Mouse (Mus musculus) embryonic stem cell, embryonic (primary cell): ENCODE data around the gene Lrrc73.

Source experiments
- CTCF ChIA-PET, 4 experiments: fragments of 300-600 bp in 2 of 4; fragments of 350-600 bp in 2 of 4; sonication (Branson Sonifier 250); formaldehyde crosslinking; loops; one replicate each; lab custom pipeline; 2022; ENCODE audit warnings: inconsistent platforms in 2 of 4; lab: Charles Lee
- POLR2A ChIA-PET, 4 experiments: fragments of 300-600 bp in 2 of 4; fragments of 350-600 bp in 2 of 4; sonication (Branson Sonifier 250); formaldehyde crosslinking; loops; one replicate each; lab custom pipeline; 2022; ENCODE audit warnings: antibody characterized with exemption in 4 of 4, inconsistent platforms in 1 of 4; lab: Charles Lee

Lrrc73 gene

GRCm38 (mm10) chr17:46248189-46248522 lies 5.2 kb upstream of the Lrrc73 start:
- ChIA-PET CTCF (interaction anchor here in 2 of 4 experiments (0.5 to 1.3 kb wide), 2 partner anchors 80 to 430 kb away, joined by 3 to 7 read pairs; partner anchors contain the start of genes Abcc10 (in 1 of the 2) and Mea1 (in 1 of the 2)), POLR2A (interaction anchor here in 3 of 4 experiments (0.9 to 18.8 kb wide), 17 partner anchors 8 to 190 kb away, joined by 3 to 262 read pairs (median 4); partner anchors contain the start of genes Polh (in 3 of the 3), Xpo5 (in 3 of the 3), Mad2l1bp (in 1 of the 3) and Slc22a7 (in 1 of the 3))

GRCm38 (mm10) chr17:46251174-46251573 lies 2.2 kb upstream of the Lrrc73 start:
- CTCF ChIA-PET = interaction anchor here (0.5 to 2.2 kb wide), 5 partner anchors 10 to 703 kb away, joined by 3 to 14 read pairs (median 3); no protein-coding TSS in a partner anchor

GRCm38 (mm10) chr17:46252571-46253451 lies 520 bp upstream of the Lrrc73 start:
- ChIA-PET POLR2A (interaction anchor here (0.5 to 18.8 kb wide), 39 partner anchors 8 to 522 kb away, joined by 3 to 262 read pairs (median 4); partner anchors contain the start of genes Abcc10 (in 1 of the 4), Crip3 (in 1 of the 4), Klhdc3 (in 1 of the 4) and Mad2l1bp (in 1 of the 4)), CTCF (interaction anchor here (0.6 to 2.8 kb wide), 42 partner anchors 8 to 662 kb away, joined by 3 to 30 read pairs (median 4); partner anchors contain the start of genes Abcc10 (in 1 of the 4), Crip3 (in 1 of the 4), Mad2l1bp (in 1 of the 4) and Polh (in 1 of the 4))

More at GRCm38 (mm10) chr17:46251174-46251573, 2.2 kb upstream of the Lrrc73 start:
- POLR2A ChIA-PET = interaction anchor here in 3 of 4 experiments (0.9 to 18.8 kb wide), 12 partner anchors 9 to 81 kb away, joined by 3 to 262 read pairs (median 6); partner anchors contain the start of genes Abcc10 (in 1 of the 3), Polh (in 1 of the 3), Tjap1 (in 1 of the 3) and Xpo5 (in 1 of the 3)

GRCm38 (mm10) chr17:46254106-46254505 lies 775 bp downstream of the Lrrc73 start:
- ChIA-PET POLR2A (interaction anchor here in 3 of 4 experiments (0.6 to 18.8 kb wide), 22 partner anchors 9 to 604 kb away, joined by 3 to 262 read pairs (median 4); partner anchors contain the start of genes Abcc10 (in 1 of the 3), Mad2l1bp (in 1 of the 3), Polh (in 1 of the 3) and Tjap1 (in 1 of the 3)), CTCF (interaction anchor here in 2 of 4 experiments (0.8 to 2.8 kb wide), 4 partner anchors 12 to 93 kb away, joined by 3 to 30 read pairs (median 4); partner anchors contain the start of gene Gtpbp2 (in 1 of the 2))

GRCm38 (mm10) chr17:46255147-46255546 lies 1.8 kb downstream of the Lrrc73 start:
- CTCF ChIA-PET = interaction anchor here in 2 of 4 experiments (0.6 to 1.6 kb wide), 3 partner anchors 10 to 276 kb away, joined by 3 to 6 read pairs (median 5); no protein-coding TSS in a partner anchor
- POLR2A ChIA-PET = interaction anchor here (0.7 to 17.7 kb wide), 6 partner anchors 10 to 16 kb away, joined by 5 to 262 read pairs (median 40); partner anchors contain the start of genes Lrrc73 (in 1 of the 4), Polr1c (in 1 of the 4) and Yipf3 (in 1 of the 4)

- ChIA-PET CTCF (interaction anchor here in 2 of 4 experiments (0.6 to 1.8 kb wide), 6 partner anchors 9 to 595 kb away, joined by 3 to 6 read pairs (median 4); no protein-coding TSS in a partner anchor), POLR2A (interaction anchor here (0.6 to 17.7 kb wide), 20 partner anchors 8 to 513 kb away, joined by 3 to 262 read pairs (median 3); partner anchors contain the start of genes Mad2l1bp (in 2 of the 4), Polr1c (in 2 of the 4), Tjap1 (in 2 of the 4) and Yipf3 (in 2 of the 4))
These were observed 5.1 kb downstream of the Lrrc73 start for GRCm38 (mm10) chr17:46258279-46259053.

GRCm38 (mm10) chr17:46259675-46260074 lies 6.3 kb downstream of the Lrrc73 start:
- ChIA-PET POLR2A (interaction anchor here in 3 of 4 experiments (0.5 to 17.7 kb wide), 19 partner anchors 9 to 905 kb away, joined by 3 to 262 read pairs (median 4); partner anchors contain the start of genes Polr1c (in 2 of the 3), Tjap1 (in 2 of the 3), Yipf3 (in 2 of the 3) and Dlk2 (in 1 of the 3)), CTCF (interaction anchor here in 1 of 4 experiments (0.5 to 1.5 kb wide), 5 partner anchors 11 to 133 kb away, joined by 3 to 6 read pairs (median 4); no protein-coding TSS in a partner anchor)

- CTCF ChIA-PET = interaction anchor here in 3 of 4 experiments (0.5 to 2.5 kb wide), 3 partner anchors 10 to 526 kb away, joined by 4 to 14 read pairs (median 6); no protein-coding TSS in a partner anchor
- POLR2A ChIA-PET = interaction anchor here (0.5 to 17.7 kb wide), 13 partner anchors 8 to 1328 kb away, joined by 3 to 262 read pairs (median 4); partner anchors contain the start of genes Abcc10 (in 2 of the 4), Lrrc73 (in 1 of the 4), Polr1c (in 1 of the 4) and Tjap1 (in 1 of the 4)
These were observed 8.9 kb downstream of the Lrrc73 start for GRCm38 (mm10) chr17:46262201-46262694.

GRCm38 (mm10) chr17:46265502-46265901 lies 12.2 kb downstream of the Lrrc73 start:
- POLR2A ChIA-PET = interaction anchor here (0.6 to 17.7 kb wide), 45 partner anchors 7 to 1222 kb away, joined by 3 to 262 read pairs (median 4); partner anchors contain the start of genes Abcc10 (in 2 of the 4), Dlk2 (in 2 of the 4), Lrrc73 (in 2 of the 4) and Polr1c (in 2 of the 4)

GRCm38 (mm10) chr17:46265918-46266618 lies 12.7 kb downstream of the Lrrc73 start:
- POLR2A ChIA-PET = interaction anchor here (0.5 to 17.7 kb wide), 54 partner anchors 7 to 1221 kb away, joined by 3 to 262 read pairs (median 4); partner anchors contain the start of genes Abcc10 (in 2 of the 4), Dlk2 (in 2 of the 4), Lrrc73 (in 2 of the 4) and Polh (in 2 of the 4)
- CTCF ChIA-PET = interaction anchor here (0.5 to 2.7 kb wide), 81 partner anchors 8 to 1419 kb away, joined by 3 to 30 read pairs (median 4); partner anchors contain the start of genes Dlk2 (in 4 of the 4), Lrrc73 (in 2 of the 4), Mad2l1bp (in 2 of the 4) and Tjap1 (in 2 of the 4)

More at GRCm38 (mm10) chr17:46265502-46265901, 12.2 kb downstream of the Lrrc73 start:
- CTCF ChIA-PET = interaction anchor here (0.6 to 2.7 kb wide), 63 partner anchors 8 to 785 kb away, joined by 3 to 30 read pairs (median 4); partner anchors contain the start of genes Dlk2 (in 3 of the 4), Lrrc73 (in 2 of the 4), Tjap1 (in 2 of the 4) and Abcc10 (in 1 of the 4)

GRCm38 (mm10) chr17:46266986-46267385 lies 13.7 kb downstream of the Lrrc73 start:
- POLR2A ChIA-PET = interaction anchor here in 2 of 4 experiments (0.7 to 17.7 kb wide), 19 partner anchors 8 to 162 kb away, joined by 3 to 262 read pairs (median 11); partner anchors contain the start of genes Dlk2 (in 2 of the 2), Lrrc73 (in 2 of the 2), Tjap1 (in 2 of the 2) and Crip3 (in 1 of the 2)
- CTCF ChIA-PET = interaction anchor here in 2 of 4 experiments (0.6 to 2.7 kb wide), 14 partner anchors 9 to 427 kb away, joined by 3 to 30 read pairs (median 6); partner anchors contain the start of genes Dlk2 (in 2 of the 2), Abcc10 (in 1 of the 2), Lrrc73 (in 1 of the 2) and Vegfa (in 1 of the 2)

- POLR2A ChIA-PET = interaction anchor here in 3 of 4 experiments (0.5 to 17.7 kb wide), 16 partner anchors 8 to 962 kb away, joined by 3 to 262 read pairs (median 12); partner anchors contain the start of genes Dlk2 (in 2 of the 3), Lrrc73 (in 2 of the 3), Tjap1 (in 2 of the 3) and Polr1c (in 1 of the 3)
- CTCF ChIA-PET = interaction anchor here in 2 of 4 experiments (0.6 to 2.6 kb wide), 7 partner anchors 9 to 428 kb away, joined by 3 to 14 read pairs (median 3); partner anchors contain the start of genes Abcc10 (in 1 of the 2) and Dlk2 (in 1 of the 2)
These were observed 14.2 kb downstream of the Lrrc73 start for GRCm38 (mm10) chr17:46267511-46267910.

GRCm38 (mm10) chr17:46268026-46268720 lies 14.8 kb downstream of the Lrrc73 start:
- CTCF ChIA-PET = interaction anchor here in 3 of 4 experiments (0.5 to 2.6 kb wide), 4 partner anchors 10 to 190 kb away, joined by 3 to 10 read pairs (median 4); partner anchors contain the start of gene Dlk2 (in 1 of the 3)
- POLR2A ChIA-PET = interaction anchor here (0.5 to 17.7 kb wide), 13 partner anchors 8 to 961 kb away, joined by 3 to 262 read pairs (median 31); partner anchors contain the start of genes Tjap1 (in 2 of the 4), Dlk2 (in 1 of the 4), Lrrc73 (in 1 of the 4) and Polr1c (in 1 of the 4)
